Mouse (Mus musculus): ENCODE data around the gene Tcte2. TPM values are rescaled to one million over a fixed set of nuclear protein-coding genes. Genes with fewer than 3 reads are reported as not detected.
A peak's percentile ranks its signal among the peaks of the same experiment; 100 is the strongest.

The Tcte2 gene
- polyA plus RNA-seq, 1 experiment from 2014 or later = 4.4 TPM

DNA sequence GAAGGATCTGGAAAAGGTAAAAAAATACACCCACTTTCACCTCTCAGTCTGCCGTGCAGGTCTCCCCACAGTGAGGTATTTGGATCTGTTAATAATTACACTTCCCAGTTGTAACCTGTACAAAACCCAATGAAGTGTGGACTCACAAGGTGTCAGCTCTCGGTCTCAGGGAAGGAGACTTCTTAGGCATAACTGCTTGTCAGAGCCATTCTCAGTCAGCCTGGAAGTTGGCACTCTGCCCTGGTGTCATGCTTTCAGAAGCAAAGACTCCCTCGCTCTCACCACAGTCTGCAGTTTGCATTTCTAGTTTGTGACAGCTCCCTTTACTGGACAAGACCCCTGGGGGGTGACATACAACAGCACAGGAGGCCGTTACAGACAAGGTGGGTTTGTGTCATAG, 16.8 kb downstream of the Tcte2 start:
- Histone ChIP-seq H3K27ac (replicated peaks) (peak overlapping the region; percentile 83), H3K4me2 (peak overlapping the region; percentile 4; the same call in 1 of the 2 replicates), H3K9me3 (no peaks in the 10 kb centered on the region), H3K27me3 (replicated peaks) (no peaks in the 10 kb centered on the region), H3K4me1 (peaks cover 65% of the 10 kb centered on the region), H3K9ac (no peak overlapping the region), H3K4me3 (no peak overlapping the region), H3K36me3 (no peaks in the 10 kb centered on the region)
- 20% methylated on average over 4 of the region's 4 CpGs for WGBS
- ATAC-seq (ENCODE audit: extremely low read depth, insufficient number of reproducible peaks, low FRiP score, low TSS enrichment) = no peak

DNA sequence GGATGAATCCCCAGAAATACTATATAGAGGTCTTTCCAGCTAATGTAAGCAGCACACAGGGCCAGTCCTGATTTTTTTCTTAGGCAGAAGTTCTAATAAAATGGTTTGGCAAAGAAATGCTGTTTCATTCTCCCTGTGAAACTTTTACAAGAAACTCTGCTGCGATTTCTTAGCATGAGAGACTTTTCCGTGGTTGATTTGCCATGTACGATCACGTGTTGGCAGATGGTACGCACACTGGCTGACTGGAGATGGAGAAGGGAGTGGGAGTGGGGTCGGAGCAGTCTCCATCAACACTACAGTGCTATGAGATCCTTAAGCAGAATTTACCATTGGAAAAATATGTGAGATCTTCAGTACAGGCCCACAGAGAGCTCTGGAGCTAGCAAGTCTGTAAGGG, 17.4 kb downstream of the Tcte2 start:
- Histone ChIP-seq H3K4me1 (peaks cover 65% of the 10 kb centered on the region), H3K4me2 (0 out of 2 replicates have a peak overlapping the region, but pooled peaks have one; percentile 4)
- 66% methylated on average over 6 of the region's 6 CpGs for WGBS

DNA sequence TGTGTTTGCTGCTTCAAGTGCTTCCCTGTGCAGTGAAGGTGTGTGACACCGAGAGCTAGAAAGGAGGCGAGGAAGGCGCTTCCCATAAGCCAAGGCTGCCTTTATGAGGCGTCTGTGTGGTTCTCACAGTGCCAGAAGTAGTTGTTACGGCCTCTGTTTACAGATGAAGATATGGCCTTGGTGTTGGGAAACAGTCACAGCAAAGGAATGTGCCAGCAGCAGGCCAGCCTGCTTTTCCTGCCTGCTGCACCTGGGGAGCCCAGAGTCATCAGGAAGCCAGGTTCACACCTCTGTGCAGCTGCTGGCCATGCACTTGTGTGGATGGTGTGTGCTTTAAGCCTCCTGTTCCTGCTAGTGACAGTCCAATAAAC, 17.9 kb downstream of the Tcte2 start:
- H3K4me3 ChIP-seq = no peak overlapping the region
- peak overlapping the region; percentile 83 for H3K27ac ChIP-seq (replicated peaks)
- H3K4me1 ChIP-seq = peaks cover 67% of the 10 kb centered on the region
- H3K9me3 ChIP-seq = no peaks in the 10 kb centered on the region
- H3K9ac ChIP-seq = peak overlapping the region; percentile 60
- H3K4me2 ChIP-seq = peak overlapping the region; percentile 30
- no peaks in the 10 kb centered on the region for H3K36me3 ChIP-seq
- H3K27me3 ChIP-seq (replicated peaks) = no peaks in the 10 kb centered on the region
- ATAC-seq (ENCODE audit: extremely low read depth, insufficient number of reproducible peaks, low FRiP score, low TSS enrichment) = 0 out of 2 replicates have a peak, but pooled peaks have one; percentile 21
- WGBS = 16% methylated on average over 5 of the region's 5 CpGs

More for the DNA sequence above, 17.4 kb downstream of the Tcte2 start:
- H3K27ac ChIP-seq (replicated peaks) = peak overlapping the region; percentile 83
- no peak overlapping the region for H3K4me3 ChIP-seq
- H3K27me3 ChIP-seq (replicated peaks) = no peaks in the 10 kb centered on the region
- no peaks in the 10 kb centered on the region for H3K36me3 ChIP-seq
- H3K9ac ChIP-seq = peak overlapping the region; percentile 59; the same call in 1 of the 2 replicates
- ATAC-seq (ENCODE audit: extremely low read depth, insufficient number of reproducible peaks, low FRiP score, low TSS enrichment) = no peak
- no peaks in the 10 kb centered on the region for H3K9me3 ChIP-seq

DNA sequence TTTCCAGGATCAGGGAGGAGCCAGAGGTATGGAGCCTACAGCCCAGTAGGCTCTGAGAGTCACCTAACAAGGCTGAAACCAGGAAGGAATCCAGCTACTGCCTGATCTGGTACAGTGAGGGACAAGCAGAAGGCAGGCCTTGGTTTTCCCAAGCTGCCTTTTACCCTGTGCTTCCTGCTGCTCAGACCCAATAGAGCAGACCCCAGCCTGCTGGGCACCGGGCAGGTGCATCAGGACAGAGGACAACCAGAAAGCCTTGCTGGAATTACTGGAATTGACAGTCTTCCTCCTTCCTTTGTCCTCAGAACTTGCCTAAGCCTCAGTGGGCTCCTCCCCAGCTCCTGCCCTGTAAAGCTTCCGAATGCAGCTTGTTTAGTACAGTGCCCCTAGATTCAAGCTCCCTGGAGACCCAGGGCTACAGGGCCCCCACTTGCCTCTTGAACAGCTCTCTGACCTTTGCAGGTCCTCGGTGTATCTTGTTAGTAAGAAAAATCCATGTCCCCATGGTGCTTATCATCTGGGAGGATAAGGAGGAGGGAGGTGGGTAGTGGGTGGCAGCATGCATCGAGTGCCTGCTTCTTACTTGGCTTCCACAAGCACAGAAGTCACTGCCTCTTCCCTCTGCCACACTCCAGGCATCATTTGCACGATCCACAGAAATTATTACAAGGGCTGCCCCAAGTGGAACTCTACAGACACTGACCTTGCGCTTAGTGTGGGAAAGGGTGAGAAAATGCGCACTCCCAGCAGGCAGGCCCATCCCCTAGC, 18.5 kb downstream of the Tcte2 start:
- Histone ChIP-seq H3K36me3 (no peaks in the 10 kb centered on the region), H3K9ac (peak overlapping the region; percentile 60), H3K27me3 (replicated peaks) (no peaks in the 10 kb centered on the region), H3K4me2 (peak overlapping the region; percentile 30), H3K4me3 (no peak overlapping the region), H3K9me3 (no peaks in the 10 kb centered on the region), H3K27ac (replicated peaks) (peak overlapping the region; percentile 83), H3K4me1 (peaks cover 73% of the 10 kb centered on the region)
- WGBS = 27% methylated on average over 7 of the region's 7 CpGs
- no peak for ATAC-seq (ENCODE audit: extremely low read depth, insufficient number of reproducible peaks, low FRiP score, low TSS enrichment)

DNA sequence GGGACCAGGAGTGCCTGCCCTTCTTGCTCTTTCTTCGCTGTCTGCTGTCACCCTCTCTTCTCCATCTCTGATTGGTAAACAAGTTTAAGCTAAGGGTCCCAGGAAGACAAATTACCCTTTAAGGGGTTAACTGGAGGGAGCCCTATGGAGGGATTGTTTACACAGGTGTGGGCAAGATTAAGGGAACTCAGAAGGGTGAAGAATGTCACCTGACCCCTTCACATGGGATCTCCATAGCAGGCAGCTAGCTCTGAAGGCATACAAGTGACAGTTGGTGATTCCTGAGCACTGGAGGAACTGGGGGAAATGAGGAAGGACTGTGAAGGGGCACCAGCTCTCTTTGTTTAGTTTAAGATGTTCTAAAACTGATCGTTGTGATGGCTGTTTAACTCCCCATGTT, 19.3 kb downstream of the Tcte2 start:
- H3K27me3 ChIP-seq (replicated peaks) = no peaks in the 10 kb centered on the region
- no peak overlapping the region for H3K4me2 ChIP-seq
- H3K36me3 ChIP-seq = no peaks in the 10 kb centered on the region
- 38% methylated on average over 2 of the region's 2 CpGs for WGBS
- H3K27ac ChIP-seq (replicated peaks) = no peak overlapping the region; the same call in 1 of the 2 replicates
- peaks cover 81% of the 10 kb centered on the region for H3K4me1 ChIP-seq
- ATAC-seq (ENCODE audit: extremely low read depth, insufficient number of reproducible peaks, low FRiP score, low TSS enrichment) = no peak
- no peak overlapping the region for H3K9ac ChIP-seq
- H3K4me3 ChIP-seq = no peak overlapping the region
- H3K9me3 ChIP-seq = no peaks in the 10 kb centered on the region

DNA sequence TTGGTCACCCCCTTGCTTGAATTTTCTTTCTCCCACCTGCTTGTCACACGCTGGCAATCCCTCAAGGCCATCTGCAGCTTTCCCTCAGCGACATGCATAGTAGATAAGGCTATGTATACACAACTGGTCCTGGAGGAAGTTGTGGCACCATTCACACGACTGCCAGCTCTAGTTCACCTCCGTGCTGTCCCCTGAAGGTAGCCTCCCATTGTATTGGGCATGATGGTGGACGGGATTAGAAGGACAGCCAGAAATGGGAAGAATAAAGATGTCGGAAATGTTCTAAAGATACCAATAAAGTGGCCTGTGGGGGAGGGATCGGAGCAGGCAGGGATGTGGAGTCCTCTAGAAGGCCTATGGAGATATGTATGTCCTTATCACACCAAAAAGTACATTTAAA, 20.0 kb downstream of the Tcte2 start:
- Histone ChIP-seq H3K9me3 (no peaks in the 10 kb centered on the region), H3K9ac (no peak overlapping the region), H3K4me1 (peaks cover 84% of the 10 kb centered on the region), H3K27me3 (replicated peaks) (no peaks in the 10 kb centered on the region), H3K4me3 (no peak overlapping the region), H3K4me2 (no peak overlapping the region), H3K36me3 (no peaks in the 10 kb centered on the region), H3K27ac (replicated peaks) (no peak overlapping the region)
- WGBS = 52% methylated on average over 7 of the region's 7 CpGs
- no peak for ATAC-seq (ENCODE audit: extremely low read depth, insufficient number of reproducible peaks, low FRiP score, low TSS enrichment)

DNA sequence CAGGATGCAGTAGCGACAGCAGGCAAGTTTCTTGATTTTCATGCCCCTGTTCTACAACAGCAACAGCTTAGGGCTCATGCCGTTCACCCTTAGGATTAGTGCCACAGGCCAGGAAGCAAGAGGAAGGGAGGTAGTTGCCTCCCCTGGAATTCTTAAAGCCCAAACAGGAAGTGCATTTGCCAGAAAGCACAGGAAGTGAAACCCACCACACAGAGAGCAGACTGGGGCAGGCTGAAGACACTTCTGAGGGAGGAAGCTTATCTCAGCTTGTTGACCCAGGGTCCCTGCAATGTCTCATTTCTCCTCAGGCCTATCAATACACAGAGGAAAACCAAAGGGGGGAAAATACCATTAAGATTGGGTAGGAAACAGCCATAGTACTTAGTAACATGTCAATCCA, 20.8 kb downstream of the Tcte2 start:
- H3K4me3 ChIP-seq = no peak overlapping the region
- H3K4me2 ChIP-seq = no peak overlapping the region
- peak overlapping the region; percentile 48; the same call in 1 of the 2 replicates for H3K27ac ChIP-seq (replicated peaks)
- no peaks in the 10 kb centered on the region for H3K27me3 ChIP-seq (replicated peaks)
- peaks cover 84% of the 10 kb centered on the region for H3K4me1 ChIP-seq
- H3K9me3 ChIP-seq = no peaks in the 10 kb centered on the region
- H3K36me3 ChIP-seq = no peaks in the 10 kb centered on the region
- 0 out of 2 replicates have a peak overlapping the region, but pooled peaks have one; percentile 5 for H3K9ac ChIP-seq
- WGBS = 22% methylated on average over 2 of the region's 2 CpGs
- ATAC-seq (ENCODE audit: extremely low read depth, insufficient number of reproducible peaks, low FRiP score, low TSS enrichment) = no peak

DNA sequence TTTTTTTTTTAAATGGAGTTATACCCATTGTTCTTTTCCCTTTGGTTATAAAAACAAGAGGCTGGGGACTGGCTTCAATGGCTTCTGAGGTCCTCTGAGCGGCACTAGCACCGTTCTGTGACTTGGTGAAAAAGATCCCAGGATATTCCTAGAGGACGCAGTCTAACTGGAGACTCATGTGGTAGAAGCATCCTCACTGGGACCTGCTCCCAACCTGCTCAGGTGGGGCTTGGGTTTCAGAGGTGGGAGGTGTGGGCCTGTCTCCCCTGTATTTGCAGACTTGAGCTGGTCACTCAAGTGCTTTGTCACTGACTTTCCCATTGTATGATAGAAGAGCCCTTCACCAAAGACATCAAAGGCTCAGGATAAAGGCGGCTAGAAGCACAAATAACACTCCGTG, 21.6 kb downstream of the Tcte2 start:
- Histone ChIP-seq H3K27ac (replicated peaks) (0 out of 2 replicates have a peak overlapping the region, but pooled peaks have one; percentile 48), H3K9me3 (no peaks in the 10 kb centered on the region), H3K4me2 (no peak overlapping the region), H3K4me3 (no peak overlapping the region), H3K9ac (no peak overlapping the region), H3K27me3 (replicated peaks) (no peaks in the 10 kb centered on the region), H3K4me1 (peaks cover 84% of the 10 kb centered on the region), H3K36me3 (no peaks in the 10 kb centered on the region)
- no peak for ATAC-seq (ENCODE audit: extremely low read depth, insufficient number of reproducible peaks, low FRiP score, low TSS enrichment)
- WGBS = 55% methylated on average over 5 of the region's 5 CpGs

DNA sequence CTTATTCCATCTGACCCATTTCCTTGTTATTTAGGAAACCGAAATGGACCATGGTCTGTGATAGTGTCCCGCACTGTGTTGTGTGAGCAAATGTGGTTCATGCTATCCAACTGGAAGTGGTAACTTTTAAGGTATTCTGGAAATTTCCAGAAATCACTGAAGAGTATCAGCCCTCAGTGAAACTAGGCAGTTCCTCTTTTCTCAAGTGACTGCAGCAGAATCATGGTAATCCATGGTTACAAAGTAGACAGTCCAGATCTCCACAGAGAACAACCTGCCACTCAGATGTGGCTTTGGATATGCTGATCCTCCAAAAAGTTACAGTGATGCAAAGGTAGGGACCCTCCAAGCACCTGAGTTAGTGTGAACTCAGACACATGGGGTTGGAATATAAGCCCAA, 22.7 kb downstream of the Tcte2 start:
- H3K4me1 ChIP-seq = peaks cover 74% of the 10 kb centered on the region
- no peak overlapping the region for H3K4me3 ChIP-seq
- H3K9ac ChIP-seq = no peak overlapping the region
- H3K9me3 ChIP-seq = no peaks in the 10 kb centered on the region
- H3K36me3 ChIP-seq = no peaks in the 10 kb centered on the region
- no peak overlapping the region for H3K4me2 ChIP-seq
- no peak overlapping the region for H3K27ac ChIP-seq (replicated peaks)
- no peak for ATAC-seq (ENCODE audit: extremely low read depth, insufficient number of reproducible peaks, low FRiP score, low TSS enrichment)
- H3K27me3 ChIP-seq (replicated peaks) = no peaks in the 10 kb centered on the region
- WGBS = 91% methylated on average over 2 of the region's 2 CpGs

DNA sequence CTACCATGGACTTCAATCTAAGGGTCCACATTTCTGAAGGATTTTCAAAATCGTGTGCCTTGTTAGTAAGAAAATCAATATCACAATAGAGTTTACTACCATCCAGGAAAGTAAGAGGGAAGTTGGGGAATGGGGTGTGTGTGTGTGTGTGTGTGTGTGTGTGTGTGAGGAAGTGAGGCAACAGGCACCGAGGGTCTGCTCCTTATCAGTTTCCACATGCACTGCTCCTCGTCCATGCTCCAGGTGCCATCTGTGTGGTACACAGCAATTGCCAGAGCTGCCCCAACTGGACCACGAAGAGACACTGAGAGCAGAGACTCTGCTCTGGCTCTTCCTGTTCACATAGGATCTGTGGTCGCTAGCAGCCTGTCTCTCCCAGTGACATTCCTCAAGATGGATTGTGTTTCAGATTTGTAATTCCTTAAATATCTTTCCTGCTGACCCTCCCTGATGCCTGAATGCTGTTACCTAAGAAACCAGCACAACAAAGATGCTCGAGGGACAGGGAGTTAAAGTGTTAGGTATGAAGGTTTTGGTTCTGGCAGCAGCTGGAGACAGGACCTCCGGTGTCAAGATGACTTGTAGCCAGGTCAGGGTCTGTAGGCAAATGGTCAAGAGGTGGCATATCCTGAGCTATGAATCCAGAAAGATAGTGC, 23.4 kb downstream of the Tcte2 start:
- Histone ChIP-seq H3K4me3 (no peak overlapping the region), H3K36me3 (no peaks in the 10 kb centered on the region), H3K27me3 (replicated peaks) (no peaks in the 10 kb centered on the region), H3K4me2 (no peak overlapping the region), H3K9ac (no peak overlapping the region), H3K9me3 (no peaks in the 10 kb centered on the region), H3K27ac (replicated peaks) (peak overlapping the region; percentile 62; the same call in 1 of the 2 replicates), H3K4me1 (peaks cover 71% of the 10 kb centered on the region)
- WGBS = 20% methylated on average over 7 of the region's 7 CpGs
- ATAC-seq (ENCODE audit: extremely low read depth, insufficient number of reproducible peaks, low FRiP score, low TSS enrichment) = no peak

DNA sequence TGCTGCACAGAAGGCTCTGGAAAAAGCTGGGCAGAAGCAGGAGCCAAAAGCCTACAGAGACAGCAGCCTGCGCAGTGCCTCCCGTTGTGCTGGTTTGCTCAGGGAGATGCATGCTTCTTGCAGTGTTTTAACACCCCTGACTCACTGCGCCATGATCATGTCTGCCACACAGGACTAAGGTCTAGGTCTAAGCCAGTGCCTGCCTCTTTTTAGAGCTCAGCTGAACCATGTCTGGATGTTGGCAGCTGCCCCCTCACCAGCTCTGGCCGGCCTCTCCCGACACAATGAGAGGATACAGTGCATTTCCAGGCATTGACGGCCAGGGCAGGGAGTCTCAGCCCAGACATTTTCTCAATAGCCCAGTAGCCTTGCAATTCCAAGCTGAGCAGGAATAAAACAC, 24.3 kb downstream of the Tcte2 start:
- no peaks in the 10 kb centered on the region for H3K9me3 ChIP-seq
- peaks cover 71% of the 10 kb centered on the region for H3K4me1 ChIP-seq
- H3K4me3 ChIP-seq = no peak overlapping the region
- H3K36me3 ChIP-seq = no peaks in the 10 kb centered on the region
- H3K27me3 ChIP-seq (replicated peaks) = no peaks in the 10 kb centered on the region
- no peak overlapping the region for H3K4me2 ChIP-seq
- ATAC-seq (ENCODE audit: extremely low read depth, insufficient number of reproducible peaks, low FRiP score, low TSS enrichment) = no peak
- H3K27ac ChIP-seq (replicated peaks) = peak overlapping the region; percentile 62
- H3K9ac ChIP-seq = peak overlapping the region; percentile 25; the same call in 1 of the 2 replicates
- 48% methylated on average over 6 of the region's 6 CpGs for WGBS
